In the genomic region with DNA sequence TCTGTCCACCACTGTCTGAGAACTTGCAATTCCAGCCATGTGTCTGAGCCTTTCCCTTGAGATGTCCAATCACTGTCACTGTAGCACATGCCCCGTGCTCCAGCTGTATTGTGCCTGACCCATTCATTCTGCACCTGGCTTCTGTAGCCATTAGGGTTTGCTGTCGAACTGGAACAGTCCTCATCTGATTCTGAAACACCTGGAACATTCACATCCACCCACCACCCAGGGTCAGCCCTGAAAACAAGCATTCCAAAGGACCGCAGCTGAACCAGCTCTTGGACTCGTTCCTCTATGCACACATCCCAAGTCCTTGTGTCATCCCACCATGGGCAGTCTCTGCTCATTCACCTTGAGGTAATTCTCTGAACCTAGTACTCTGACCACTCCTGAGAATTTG, we compare ENCODE assay signal across 16 mouse cellular contexts.
"Had no signal": no experiment of that assay in that cellular context is flagged by ENCODE, and none has a peak within 500 bp of the region (broad histone marks: within the 10 kb centered on the region; RNA-seq: fewer than 3 reads in every experiment).

No protein-coding gene starts in this region.

- DNase-seq: retina, postnatal 1 day; right cerebral cortex, adult 18-20 months; right cerebral cortex, postnatal 14 days; right cerebral cortex, postnatal 25 days; right cerebral cortex, postnatal 4 days; spleen, adult 18-20 months; thymus, adult 18-20 months; thymus, adult 2 months; thymus, postnatal 14 days; thymus, postnatal 25 days; thymus, postnatal 36 days; thymus, postnatal 4 days had no signal

- H3K9ac ChIP-seq: neural tube, embryonic 13.5 days; neural tube, embryonic 15.5 days; stomach, embryonic 15.5 days had no signal

- H3K4me2 ChIP-seq: neural tube, embryonic 13.5 days; neural tube, embryonic 15.5 days; stomach, embryonic 15.5 days had no signal

- H3K27ac ChIP-seq: neural tube, embryonic 13.5 days; neural tube, embryonic 15.5 days; stomach, embryonic 15.5 days; stomach, postnatal 0 days had no signal

- H3K4me3 ChIP-seq: neural tube, embryonic 13.5 days; neural tube, embryonic 15.5 days; stomach, embryonic 15.5 days had no signal

- H3K36me3 ChIP-seq: neural tube, embryonic 13.5 days; neural tube, embryonic 15.5 days; stomach, embryonic 15.5 days had no signal

- H3K4me1 ChIP-seq: neural tube, embryonic 13.5 days; neural tube, embryonic 15.5 days; stomach, embryonic 15.5 days had no signal

- H3K27me3 ChIP-seq: neural tube, embryonic 13.5 days; neural tube, embryonic 15.5 days; stomach, embryonic 15.5 days had no signal

- H3K9me3 ChIP-seq: neural tube, embryonic 13.5 days; neural tube, embryonic 15.5 days; stomach, embryonic 15.5 days had no signal
